Comparison of ENCODE assay signal across 12 mouse cellular contexts in the genomic region with DNA sequence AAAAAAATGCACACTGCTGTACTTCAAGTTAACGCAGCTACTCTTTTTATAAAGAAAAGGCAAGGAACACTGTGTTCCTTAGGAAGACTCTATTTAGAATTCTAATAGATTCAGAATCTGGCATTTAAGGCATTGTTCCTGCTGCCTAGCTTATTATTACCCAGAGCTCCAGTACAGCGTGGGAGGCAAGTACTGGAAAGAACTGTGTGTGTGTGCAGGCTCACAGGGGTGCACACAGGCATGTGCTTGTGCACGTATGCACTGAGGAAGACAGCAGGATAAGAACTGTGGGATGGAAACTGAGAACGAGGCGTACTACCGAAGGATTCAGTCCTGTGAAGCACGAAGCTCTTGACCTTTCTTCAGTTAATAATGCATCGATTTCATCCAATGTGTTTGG. TPM values are rescaled to one million over a fixed set of nuclear protein-coding genes. Genes with fewer than 3 reads are reported as not detected.
A peak's percentile ranks its signal among the peaks of the same experiment; 100 is the strongest.
DNase-seq lines count a peak whose midpoint lies in the region; ATAC-seq and TF ChIP-seq lines count a peak whose summit lies in the region.
"Had no signal": no experiment of that assay in that cellular context is flagged by ENCODE, and none has a peak within 500 bp of the region (broad histone marks: within the 10 kb centered on the region; RNA-seq: fewer than 3 reads in every experiment).

No protein-coding gene starts in this region.

- 90% methylated on average over 8 of the region's 8 CpGs for WGBS in kidney, embryonic 15.5 days
- WGBS in liver, postnatal 0 days (ENCODE audit: insufficient replicate concordance): 91% methylated on average over 8 of the region's 8 CpGs

- H3K4me1 ChIP-seq in kidney, embryonic 15.5 days: no peaks in the 10 kb centered on the region
- H3K4me1 ChIP-seq in liver, postnatal 0 days (ENCODE audit: insufficient read depth): no peaks in the 10 kb centered on the region
- H3K4me1 ChIP-seq: limb, embryonic 12.5 days had no signal

- intact Hi-C loops in left cerebral cortex, postnatal 36 days (cut with DNase I): loop anchor here (2.0 to 5.0 kb wide), 3 partner anchors 72 to 300 kb away; no protein-coding TSS in a partner anchor

- TF ChIP-seq EP300 in liver, postnatal 0 days (IDR thresholded peaks at IDR 0.05; ENCODE audit: low read depth): no peak

- no peak for TF ChIP-seq CTCF in liver, postnatal 0 days (IDR thresholded peaks at IDR 0.05; ENCODE audit: low read depth)

- no peak overlapping the region for H3K27ac ChIP-seq in kidney, embryonic 15.5 days
- no peak overlapping the region for H3K27ac ChIP-seq in liver, postnatal 0 days (ENCODE audit: low read depth)
- H3K27ac ChIP-seq: limb, embryonic 12.5 days had no signal

- no peak overlapping the region for H3K4me3 ChIP-seq in kidney, embryonic 15.5 days (replicated peaks)
- no peak overlapping the region for H3K4me3 ChIP-seq in liver, postnatal 0 days (ENCODE audit: low read depth, low read length)
- H3K4me3 ChIP-seq: limb, embryonic 12.5 days had no signal

- no peak overlapping the region for H3K9ac ChIP-seq in kidney, embryonic 15.5 days
- no peak overlapping the region for H3K9ac ChIP-seq in liver, postnatal 0 days (replicated peaks)
- H3K9ac ChIP-seq: limb, embryonic 12.5 days had no signal

- H3K36me3 ChIP-seq in kidney, embryonic 15.5 days: peaks cover 78% of the 10 kb centered on the region
- peaks cover 43% of the 10 kb centered on the region for H3K36me3 ChIP-seq in liver, postnatal 0 days (replicated peaks; ENCODE audit: insufficient read depth, low read length)

- ATAC-seq in kidney, embryonic 15.5 days (replicated peaks; ENCODE audit: low FRiP score): no peak
- peak; percentile 96 for ATAC-seq in frontal cortex, adult (ENCODE audit: low TSS enrichment)
- ATAC-seq in erythroblast, adult 5-6 weeks (replicated peaks; ENCODE audit: low FRiP score, poor library complexity, severe bottlenecking): no peak
- no peak for ATAC-seq in liver, postnatal 0 days

- H3K9me3 ChIP-seq in kidney, embryonic 15.5 days (replicated peaks): no peaks in the 10 kb centered on the region
- no peaks in the 10 kb centered on the region for H3K9me3 ChIP-seq in liver, postnatal 0 days (ENCODE audit: low read length)
- H3K9me3 ChIP-seq: limb, embryonic 12.5 days had no signal

- H3K4me2 ChIP-seq in kidney, embryonic 15.5 days: no peak overlapping the region
- no peak overlapping the region for H3K4me2 ChIP-seq in liver, postnatal 0 days (ENCODE audit: low read depth, low read length)
- H3K4me2 ChIP-seq: limb, embryonic 12.5 days had no signal

- no peaks in the 10 kb centered on the region for H3K27me3 ChIP-seq in kidney, embryonic 15.5 days
- no peaks in the 10 kb centered on the region for H3K27me3 ChIP-seq in liver, postnatal 0 days (ENCODE audit: insufficient read depth, low read length)
- H3K27me3 ChIP-seq: limb, embryonic 12.5 days had no signal

- peak; percentile 5 for DNase-seq in kidney, postnatal 14 days
- peak; percentile 63 to 74 for DNase-seq in layer of hippocampus, adult 8-10 months (ENCODE audit: low spot score in 2 of 2)
- peak; percentile 62 to 70 for DNase-seq in left cerebral cortex, postnatal 36 days (ENCODE audit: low spot score in 2 of 2)
- no peak for DNase-seq in c-Kit-positive CD71-positive TER-119-positive erythroid progenitor cells, embryonic 14.5 days (ENCODE audit: low spot score)
- DNase-seq in liver, postnatal 0 days: no peak
- DNase-seq: embryo, embryonic 11 days; heart, postnatal 10 days; lung, adult 18-20 months had no signal

RNA-seq across cellular contexts. Expression of gene Smc5, which starts 59.4 kb away (rescaled TPM):
- 32.5 and 34.6 TPM in 2 replicates for polyA plus RNA-seq in kidney, embryonic 15.5 days (2015; fragmentation: Nextera tagmentation; extraction: Ambion mirVana)
- total RNA-seq in layer of hippocampus, adult 8-10 months (2022): 10 to 100 TPM; 34.3 to 39.0 (median 36.3) TPM
- total RNA-seq in left cerebral cortex, postnatal 36 days (2021): 10 to 100 TPM; 23.0 to 45.1 TPM
- total RNA-seq in erythroblast, adult 5-6 weeks (2015; ENCODE audit: low replicate concordance): 16.5 and 32.3 TPM in 2 replicates
- total RNA-seq in erythroblast, adult 5-6 weeks (2017; ENCODE audit: low replicate concordance): 27.9 and 52.0 TPM in 2 replicates
- polyA plus RNA-seq in liver, postnatal 0 days (2015; fragmentation: Nextera tagmentation; extraction: Ambion mirVana): 5.4 and 6.8 TPM in 2 replicates

Comparison
In these comparisons a context has a peak if more than half of its experiments do, and no peak if none do; other contexts are left out.
1. DNase-seq: peak in kidney, postnatal 14 days (single experiment), layer of hippocampus, adult 8-10 months (2 of 2) and left cerebral cortex, postnatal 36 days (2 of 2); none in c-Kit-positive CD71-positive TER-119-positive erythroid progenitor cells, embryonic 14.5 days (single experiment) and liver, postnatal 0 days (single experiment).